12 mouse cellular contexts compared by ENCODE assay signal in the genomic region with DNA sequence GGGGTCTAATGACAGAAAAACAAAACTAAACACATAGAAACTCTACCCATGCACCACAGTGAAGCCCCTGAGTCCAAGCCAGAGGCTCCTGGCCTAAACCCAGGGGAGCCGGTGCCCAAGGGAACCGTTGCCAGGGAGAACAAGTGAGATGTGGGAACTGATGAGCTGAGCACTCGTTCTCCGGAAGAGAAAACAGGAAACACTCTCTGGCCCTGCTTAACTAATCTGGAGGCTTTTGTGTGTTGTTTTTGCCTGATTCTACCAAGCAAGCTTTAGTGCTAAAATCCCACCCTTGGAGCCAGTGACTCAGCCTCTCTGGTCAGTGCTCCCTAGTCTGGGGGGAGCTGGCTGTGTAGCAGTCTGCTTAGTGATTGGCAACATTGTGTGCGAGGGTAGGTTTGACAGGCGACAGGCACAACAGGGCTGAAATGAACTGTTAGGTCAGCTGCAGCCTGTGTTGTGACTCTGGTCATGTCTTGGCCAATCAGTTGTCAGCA.
DNase-seq lines count a peak whose midpoint lies in the region; ATAC-seq and TF ChIP-seq lines count a peak whose summit lies in the region.
"Had no signal": no experiment of that assay in that cellular context is flagged by ENCODE, and none has a peak within 500 bp of the region (broad histone marks: within the 10 kb centered on the region; RNA-seq: fewer than 3 reads in every experiment).

No protein-coding gene starts in this region.

- H3K27me3 ChIP-seq in kidney, embryonic 14.5 days (ENCODE audit: control insufficient read depth, insufficient read depth, low read length): no peaks in the 10 kb centered on the region
- H3K27me3 ChIP-seq in forebrain, embryonic 12.5 days: no peaks in the 10 kb centered on the region
- no peaks in the 10 kb centered on the region for H3K27me3 ChIP-seq in stomach, postnatal 0 days (ENCODE audit: control insufficient read depth, insufficient read depth, low read length)
- H3K27me3 ChIP-seq: stomach, embryonic 15.5 days had no signal

- no peak overlapping the region for H3K9ac ChIP-seq in kidney, embryonic 14.5 days (ENCODE audit: low read depth, low read length)
- H3K9ac ChIP-seq in forebrain, embryonic 12.5 days: no peak overlapping the region
- H3K9ac ChIP-seq in stomach, postnatal 0 days (ENCODE audit: low read length): no peak overlapping the region
- H3K9ac ChIP-seq: stomach, embryonic 15.5 days had no signal

- H3K27ac ChIP-seq in kidney, embryonic 14.5 days (ENCODE audit: low read depth, low read length): 0 out of 2 replicates have a peak overlapping the region, but pooled peaks have one; percentile 14
- 0 out of 2 replicates have a peak overlapping the region, but pooled peaks have one; percentile 36 for H3K27ac ChIP-seq in forebrain, embryonic 12.5 days
- H3K27ac ChIP-seq in stomach, postnatal 0 days (replicated peaks): no peak overlapping the region
- H3K27ac ChIP-seq: stomach, embryonic 15.5 days had no signal

- intact Hi-C loops in gastrocnemius, postnatal 14 days (cut with DNase I; ENCODE audit: low total_unique reads): no loop called here

- H3K4me3 ChIP-seq in kidney, embryonic 14.5 days (ENCODE audit: low read length): no peak overlapping the region
- no peak overlapping the region for H3K4me3 ChIP-seq in forebrain, embryonic 12.5 days (replicated peaks)
- H3K4me3 ChIP-seq in stomach, postnatal 0 days (ENCODE audit: low read depth, low read length): no peak overlapping the region
- H3K4me3 ChIP-seq: stomach, embryonic 15.5 days had no signal

- H3K4me2 ChIP-seq in kidney, embryonic 14.5 days (replicated peaks; ENCODE audit: low read depth, low read length): no peak overlapping the region
- H3K4me2 ChIP-seq in forebrain, embryonic 12.5 days: no peak overlapping the region
- H3K4me2 ChIP-seq in stomach, postnatal 0 days (replicated peaks; ENCODE audit: low read depth): no peak overlapping the region
- H3K4me2 ChIP-seq: stomach, embryonic 15.5 days had no signal

- DNase-seq in kidney, adult 18-20 months: no peak
- peak; percentile 39 for DNase-seq in NIH3T3 (ENCODE audit: low read depth)
- peak; percentile 10 to 56 for DNase-seq in layer of hippocampus, postnatal 36 days
- DNase-seq in stomach, postnatal 0 days (ENCODE audit: low spot score): no peak
- no peak for DNase-seq in gastrocnemius, postnatal 14 days
- no peak for DNase-seq in thymus, postnatal 10 days (ENCODE audit: low spot score in 2 of 2)
- DNase-seq: cerebellum, postnatal 36 days; kidney, adult 8-10 months had no signal

- peaks cover 9% of the 10 kb centered on the region for H3K4me1 ChIP-seq in kidney, embryonic 14.5 days (ENCODE audit: control insufficient read depth, insufficient read depth, low read length)
- H3K4me1 ChIP-seq in forebrain, embryonic 12.5 days: peaks cover 20% of the 10 kb centered on the region
- H3K4me1 ChIP-seq in stomach, postnatal 0 days (replicated peaks; ENCODE audit: control insufficient read depth, insufficient read depth): no peaks in the 10 kb centered on the region

- TF ChIP-seq EP300 in stomach, postnatal 0 days (optimal IDR thresholded peaks at IDR 0.05): no peak

- TF ChIP-seq CTCF in stomach, postnatal 0 days (IDR thresholded peaks at IDR 0.05; ENCODE audit: low read depth): no peak

- ATAC-seq in kidney, embryonic 14.5 days (ENCODE audit: low FRiP score, low TSS enrichment): no peak
- ATAC-seq in forebrain, embryonic 12.5 days (ENCODE audit: low FRiP score): no peak
- ATAC-seq in stomach, postnatal 0 days (ENCODE audit: low FRiP score, low TSS enrichment): no peak
- ATAC-seq: CD4-positive, CD25-positive, alpha-beta regulatory T cell, adult 4 months had no signal

- no peaks in the 10 kb centered on the region for H3K36me3 ChIP-seq in kidney, embryonic 14.5 days (ENCODE audit: control insufficient read depth, insufficient read depth, low read length)
- no peaks in the 10 kb centered on the region for H3K36me3 ChIP-seq in forebrain, embryonic 12.5 days (replicated peaks)
- no peaks in the 10 kb centered on the region for H3K36me3 ChIP-seq in stomach, postnatal 0 days (ENCODE audit: control insufficient read depth, insufficient read depth, low read length)
- H3K36me3 ChIP-seq: stomach, embryonic 15.5 days had no signal

- WGBS in kidney, embryonic 14.5 days: 60% methylated on average over 6 of the region's 6 CpGs
- WGBS in forebrain, embryonic 12.5 days: 61% methylated on average over 6 of the region's 6 CpGs
- 56% methylated on average over 6 of the region's 6 CpGs for WGBS in stomach, postnatal 0 days

- no peaks in the 10 kb centered on the region for H3K9me3 ChIP-seq in kidney, embryonic 14.5 days (ENCODE audit: control insufficient read depth, low read length)
- no peaks in the 10 kb centered on the region for H3K9me3 ChIP-seq in forebrain, embryonic 12.5 days
- no peaks in the 10 kb centered on the region for H3K9me3 ChIP-seq in stomach, postnatal 0 days (ENCODE audit: control insufficient read depth, low read length)
- H3K9me3 ChIP-seq: stomach, embryonic 15.5 days had no signal

Comparison
In these comparisons a context has a peak if more than half of its experiments do, and no peak if none do; other contexts are left out.
1. DNase-seq: peak in NIH3T3 (single experiment) and layer of hippocampus, postnatal 36 days (2 of 2); none in kidney, adult 18-20 months (single experiment), stomach, postnatal 0 days (single experiment), gastrocnemius, postnatal 14 days (single experiment) and thymus, postnatal 10 days (0 of 2).